Mouse (Mus musculus): ENCODE results near the gene Gm49396. TPM values are rescaled to one million over a fixed set of nuclear protein-coding genes. Genes with fewer than 3 reads are reported as not detected.
A peak's percentile ranks its signal among the peaks of the same experiment; 100 is the strongest.

Gene Gm49396
- polyA plus RNA-seq, 1 experiment from 2014 or later, result 4.5 TPM

DNA sequence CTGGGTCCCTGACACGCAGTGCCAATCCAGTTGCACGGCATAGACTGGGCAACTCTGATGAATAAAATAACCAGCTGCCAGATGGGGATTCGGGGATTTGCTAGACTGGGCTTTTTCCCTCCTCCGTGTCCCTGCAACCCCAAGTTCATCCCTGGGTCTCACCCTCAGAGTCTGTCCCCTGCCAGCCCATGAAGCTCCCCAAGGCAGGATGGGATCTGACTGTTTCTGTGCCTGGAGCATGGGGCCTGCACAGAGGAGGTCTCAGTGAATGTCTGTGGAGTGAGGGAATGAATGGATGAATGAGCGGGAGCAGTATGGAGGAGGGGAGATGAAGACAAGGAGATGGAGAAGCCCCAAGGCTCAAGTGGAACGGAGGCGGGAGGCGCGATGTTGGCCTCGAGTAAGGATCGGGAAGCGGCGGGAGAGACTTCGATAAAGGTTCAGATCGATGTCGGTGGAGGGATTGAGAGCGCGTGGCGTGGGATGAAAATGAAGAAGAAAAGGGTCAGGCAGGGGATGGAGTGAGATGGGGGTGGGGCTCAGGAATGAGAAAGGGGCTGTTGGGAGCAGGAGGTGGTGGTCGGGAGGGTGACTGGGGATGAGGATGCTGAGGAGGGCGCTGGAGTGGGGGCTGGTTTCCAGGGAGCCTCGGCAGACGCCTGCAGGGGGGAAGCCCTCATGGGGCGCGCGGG, 29.1 kb upstream of the Gm49396 start:
- TF ChIP-seq EP300 (IDR thresholded peaks at IDR 0.05) (no peak), CTCF (IDR thresholded peaks at IDR 0.05) (no peak)
- DNase-seq (ENCODE audit: low spot score) (no peak), ATAC-seq (no peak)
- no peak overlapping the region for H3K9ac ChIP-seq (replicated peaks; ENCODE audit: low read depth)
- H3K4me1 ChIP-seq (ENCODE audit: insufficient read depth, low read depth, low read length), result no peaks in the 10 kb centered on the region
- peak overlapping the region; percentile 74 for H3K4me3 ChIP-seq (ENCODE audit: low read depth, low read length)
- 10% methylated on average over 25 of the region's 26 CpGs for WGBS
- H3K9me3 ChIP-seq (ENCODE audit: low read length), result no peaks in the 10 kb centered on the region
- H3K36me3 ChIP-seq (ENCODE audit: insufficient read depth, low read length), result peaks cover 11% of the 10 kb centered on the region; the same call in 1 of the 2 replicates
- H3K4me2 ChIP-seq (replicated peaks; ENCODE audit: low read depth, low read length), result peak overlapping the region; percentile 98
- H3K27me3 ChIP-seq (replicated peaks; ENCODE audit: insufficient read depth, low read length), result no peaks in the 10 kb centered on the region
- no peak overlapping the region for H3K27ac ChIP-seq (ENCODE audit: low read length)

DNA sequence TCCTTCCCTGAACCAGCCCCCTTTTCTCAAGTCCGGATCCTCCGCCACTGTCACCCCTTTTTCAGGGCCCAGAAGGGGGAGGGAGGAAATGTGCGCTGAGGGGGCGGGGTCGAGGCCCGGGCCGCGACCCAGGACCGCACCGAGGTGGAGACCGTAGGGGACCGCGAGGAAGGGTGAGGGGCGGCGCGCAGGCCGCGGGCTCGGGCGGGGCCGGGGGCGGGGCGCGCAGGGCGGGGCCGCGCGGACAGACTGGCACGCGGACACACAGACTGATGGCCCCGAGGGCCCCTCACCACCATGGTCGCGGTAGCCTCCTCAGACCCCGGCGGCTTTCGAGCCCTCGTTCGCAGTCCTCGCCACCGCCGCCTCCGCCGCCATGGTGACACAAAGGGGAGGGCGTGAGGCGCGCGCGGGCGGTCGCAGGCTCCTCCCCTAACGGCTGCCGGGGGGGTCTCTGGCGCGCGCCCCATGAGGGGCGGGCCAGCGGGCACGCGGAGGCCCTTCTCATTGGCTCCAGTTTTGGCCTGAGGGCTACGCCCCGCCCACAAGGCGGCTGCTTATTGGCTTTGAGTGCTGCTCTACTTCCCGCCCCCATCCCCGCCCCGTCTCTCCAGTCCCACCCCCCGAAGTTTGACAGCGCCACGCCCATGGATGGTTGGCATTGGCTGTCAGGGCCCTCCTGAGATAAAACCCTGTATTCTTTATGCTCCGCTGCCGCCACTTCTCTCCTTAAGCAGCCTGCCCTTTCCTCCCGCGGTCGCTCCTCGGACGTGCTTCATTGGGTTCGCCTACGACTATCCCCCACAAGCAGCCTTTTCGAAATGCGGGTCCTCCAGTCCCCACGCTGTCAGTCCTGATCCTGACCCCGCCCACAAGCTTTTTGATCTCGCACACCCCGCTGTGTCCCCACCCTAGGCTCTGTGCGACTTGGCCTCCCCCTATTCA, 28.2 kb upstream of the Gm49396 start, which contains the start of gene Arhgap33:
Gene Arhgap33, minus strand, starts transcription at position 428 of the 945 bp plus-strand sequence.
- H3K9me3 ChIP-seq (ENCODE audit: low read length), result no peaks in the 10 kb centered on the region
- peaks cover 7% of the 10 kb centered on the region; the same call in 1 of the 2 replicates for H3K36me3 ChIP-seq (ENCODE audit: insufficient read depth, low read length)
- H3K9ac ChIP-seq (replicated peaks; ENCODE audit: low read depth), result no peak within 1 kb of the TSS
- no peaks in the 10 kb centered on the region for H3K27me3 ChIP-seq (replicated peaks; ENCODE audit: insufficient read depth, low read length)
- TF ChIP-seq CTCF (IDR thresholded peaks at IDR 0.05), result no peak
- TF ChIP-seq EP300 (IDR thresholded peaks at IDR 0.05), result no peak
- no peak within 1 kb of the TSS for H3K27ac ChIP-seq (ENCODE audit: low read length)
- WGBS, result 2% methylated on average over 29 of the region's 84 CpGs
- ATAC-seq, result peak; percentile 99
- DNase-seq (ENCODE audit: low spot score), result peak; percentile 97
- H3K4me1 ChIP-seq (ENCODE audit: insufficient read depth, low read depth, low read length), result no peaks in the 10 kb centered on the region
- H3K4me2 ChIP-seq (replicated peaks; ENCODE audit: low read depth, low read length), result peak within 1 kb of the TSS; percentile 98
- peak within 1 kb of the TSS; percentile 74 for H3K4me3 ChIP-seq (ENCODE audit: low read depth, low read length)

DNA sequence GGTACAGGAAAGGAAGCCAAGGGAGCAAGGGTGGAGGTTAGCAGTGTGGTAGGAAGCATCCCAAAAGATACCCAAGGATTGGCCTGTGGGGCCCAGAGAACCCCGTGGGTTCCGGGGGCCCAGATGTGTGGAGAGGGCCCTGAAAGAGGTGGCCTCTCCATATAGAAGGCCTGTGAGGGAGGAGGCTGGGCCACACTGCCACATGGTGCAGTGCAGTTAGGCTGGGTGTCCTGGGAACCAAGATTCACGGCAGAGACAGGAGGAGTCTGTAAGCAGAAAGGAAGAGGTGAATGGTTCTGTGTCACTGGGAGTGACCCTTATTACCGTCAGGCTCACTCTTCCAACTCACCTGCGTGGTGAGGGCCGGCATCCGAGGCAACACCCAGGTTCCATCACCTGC, 22.6 kb upstream of the Gm49396 start:
- H3K36me3 ChIP-seq (ENCODE audit: insufficient read depth, low read length), result no peaks in the 10 kb centered on the region; the same call in 1 of the 2 replicates
- 88% methylated on average over 7 of the region's 7 CpGs for WGBS
- no peak for DNase-seq (ENCODE audit: low spot score)
- ATAC-seq, result no peak
- H3K9ac ChIP-seq (replicated peaks; ENCODE audit: low read depth), result no peak overlapping the region
- no peaks in the 10 kb centered on the region for H3K4me1 ChIP-seq (ENCODE audit: insufficient read depth, low read depth, low read length)
- H3K27ac ChIP-seq (ENCODE audit: low read length), result no peak overlapping the region
- no peak overlapping the region for H3K4me2 ChIP-seq (replicated peaks; ENCODE audit: low read depth, low read length)
- H3K9me3 ChIP-seq (ENCODE audit: low read length), result no peaks in the 10 kb centered on the region
- no peak for TF ChIP-seq EP300 (IDR thresholded peaks at IDR 0.05)
- TF ChIP-seq CTCF (IDR thresholded peaks at IDR 0.05), result no peak
- no peaks in the 10 kb centered on the region for H3K27me3 ChIP-seq (replicated peaks; ENCODE audit: insufficient read depth, low read length)
- H3K4me3 ChIP-seq (ENCODE audit: low read depth, low read length), result no peak overlapping the region

DNA sequence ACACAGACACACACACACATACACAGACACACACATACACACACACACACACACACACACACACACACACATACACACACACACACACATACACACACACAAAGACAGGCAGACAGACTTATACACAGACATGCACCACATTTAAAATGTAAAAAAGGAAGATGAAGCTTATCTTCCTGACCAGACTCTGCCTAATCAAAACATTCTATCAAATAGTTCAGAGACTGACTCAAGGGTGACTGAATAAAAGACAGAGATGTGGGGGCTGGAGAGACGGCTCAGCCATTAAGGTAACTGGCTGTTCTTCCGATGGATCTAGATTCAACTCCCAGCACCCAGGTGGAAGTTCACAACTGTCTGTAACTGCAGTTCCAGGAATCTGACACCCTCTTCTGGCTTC, 18.8 kb upstream of the Gm49396 start:
- no peak for DNase-seq (ENCODE audit: low spot score)
- no peaks in the 10 kb centered on the region; the same call in 1 of the 2 replicates for H3K36me3 ChIP-seq (ENCODE audit: insufficient read depth, low read length)

DNA sequence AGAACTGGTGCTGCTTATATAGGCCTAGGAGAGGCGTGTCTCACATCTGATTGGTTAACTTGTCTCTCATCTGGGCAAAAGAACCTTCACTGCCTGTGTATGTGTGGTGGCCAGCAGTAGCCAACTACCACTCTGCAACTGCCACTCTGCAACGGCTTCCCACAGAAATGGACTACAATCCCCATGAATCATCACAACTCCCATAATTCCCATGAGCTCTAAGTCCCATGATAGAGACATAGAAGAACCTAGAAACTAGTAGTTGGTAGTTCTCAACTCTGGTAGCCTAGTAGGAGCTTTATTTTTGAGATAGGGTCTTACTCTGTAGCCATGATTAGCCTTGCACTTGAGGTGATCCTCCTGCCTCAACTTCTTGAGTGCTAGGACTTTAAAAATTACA, 13.3 kb upstream of the Gm49396 start:
- TF ChIP-seq CTCF (IDR thresholded peaks at IDR 0.05), result no peak
- TF ChIP-seq EP300 (IDR thresholded peaks at IDR 0.05), result no peak
- Histone ChIP-seq H3K9me3 (ENCODE audit: low read length) (no peaks in the 10 kb centered on the region), H3K27ac (ENCODE audit: low read length) (no peak overlapping the region), H3K27me3 (replicated peaks; ENCODE audit: insufficient read depth, low read length) (no peaks in the 10 kb centered on the region), H3K4me3 (ENCODE audit: low read depth, low read length) (no peak overlapping the region), H3K36me3 (ENCODE audit: insufficient read depth, low read length) (no peaks in the 10 kb centered on the region), H3K4me1 (ENCODE audit: insufficient read depth, low read depth, low read length) (peaks cover 15% of the 10 kb centered on the region; the same call in 1 of the 2 replicates), H3K9ac (replicated peaks; ENCODE audit: low read depth) (no peak overlapping the region), H3K4me2 (replicated peaks; ENCODE audit: low read depth, low read length) (no peak overlapping the region)
- 62% methylated on average over 1 of the region's 2 CpGs for WGBS
- DNase-seq (ENCODE audit: low spot score), result no peak
- no peak for ATAC-seq

More for the DNA sequence above, 18.8 kb upstream of the Gm49396 start:
- ATAC-seq, result no peak
- 85% methylated on average over 2 of the region's 2 CpGs for WGBS
- H3K9me3 ChIP-seq (ENCODE audit: low read length), result no peaks in the 10 kb centered on the region
- H3K4me1 ChIP-seq (ENCODE audit: insufficient read depth, low read depth, low read length), result no peaks in the 10 kb centered on the region
- no peak overlapping the region for H3K4me3 ChIP-seq (ENCODE audit: low read depth, low read length)
- H3K27ac ChIP-seq (ENCODE audit: low read length), result no peak overlapping the region
- no peaks in the 10 kb centered on the region for H3K27me3 ChIP-seq (replicated peaks; ENCODE audit: insufficient read depth, low read length)
- no peak overlapping the region for H3K4me2 ChIP-seq (replicated peaks; ENCODE audit: low read depth, low read length)
- TF ChIP-seq CTCF (IDR thresholded peaks at IDR 0.05) (no peak), EP300 (IDR thresholded peaks at IDR 0.05) (no peak)
- no peak overlapping the region for H3K9ac ChIP-seq (replicated peaks; ENCODE audit: low read depth)

DNA sequence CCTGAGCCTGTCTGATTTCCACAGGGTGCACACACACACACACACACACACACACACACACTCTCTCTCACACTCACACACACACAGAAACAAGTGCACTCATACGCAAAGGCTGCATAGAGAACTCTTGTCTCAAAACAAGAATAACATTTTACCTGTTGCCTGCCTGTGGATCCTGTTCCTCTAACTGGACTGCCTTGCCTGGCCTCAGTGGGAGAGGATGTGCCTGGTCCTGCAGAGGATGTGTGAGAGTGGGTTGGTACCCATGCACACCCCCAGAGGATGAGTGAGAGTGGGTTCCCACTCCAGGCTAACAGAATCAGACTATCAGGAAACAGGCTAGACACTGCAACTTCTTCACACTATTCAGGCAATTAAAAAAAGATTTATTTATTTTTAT, 12.5 kb upstream of the Gm49396 start:
- ATAC-seq (no peak), DNase-seq (ENCODE audit: low spot score) (no peak)
- no peak overlapping the region for H3K27ac ChIP-seq (ENCODE audit: low read length)
- no peak overlapping the region for H3K9ac ChIP-seq (replicated peaks; ENCODE audit: low read depth)
- WGBS, result 100% methylated on average over 1 of the region's 1 CpGs
- no peaks in the 10 kb centered on the region for H3K27me3 ChIP-seq (replicated peaks; ENCODE audit: insufficient read depth, low read length)
- no peak for TF ChIP-seq CTCF (IDR thresholded peaks at IDR 0.05)
- TF ChIP-seq EP300 (IDR thresholded peaks at IDR 0.05), result no peak
- peaks cover 6% of the 10 kb centered on the region; the same call in 1 of the 2 replicates for H3K36me3 ChIP-seq (ENCODE audit: insufficient read depth, low read length)
- no peak overlapping the region for H3K4me3 ChIP-seq (ENCODE audit: low read depth, low read length)
- peaks cover 15% of the 10 kb centered on the region; the same call in 1 of the 2 replicates for H3K4me1 ChIP-seq (ENCODE audit: insufficient read depth, low read depth, low read length)
- no peaks in the 10 kb centered on the region for H3K9me3 ChIP-seq (ENCODE audit: low read length)
- no peak overlapping the region for H3K4me2 ChIP-seq (replicated peaks; ENCODE audit: low read depth, low read length)
